In genomic region chr15:12375641-12376311, GRCm38 (mm10) we compare ENCODE assay signal across 8 mouse cellular contexts. TPM values are rescaled to one million over a fixed set of nuclear protein-coding genes. Genes with fewer than 3 reads are reported as not detected.
DNase-seq lines count a peak whose midpoint lies in the region; ATAC-seq and TF ChIP-seq lines count a peak whose summit lies in the region.

No protein-coding gene starts in this region.

- H3K4me2 ChIP-seq in heart, embryonic 14.5 days (ENCODE audit: low read length) = peak overlapping the region; percentile 61
- H3K4me2 ChIP-seq in liver, embryonic 14.5 days (ENCODE audit: low read depth) = peak overlapping the region; percentile 80
- H3K4me2 ChIP-seq in neural tube, embryonic 11.5 days (ENCODE audit: low read depth) = peak overlapping the region; percentile 50
- H3K4me2 ChIP-seq in stomach, postnatal 0 days (replicated peaks; ENCODE audit: low read depth) = peak overlapping the region; percentile 49

- H3K4me1 ChIP-seq in heart, embryonic 14.5 days (ENCODE audit: control insufficient read depth in 2 of 2, insufficient read depth in 2 of 2, low read length in 2 of 2) = peaks cover 12% of the 10 kb centered on the region in 2 experiments; a peak in 3 of 4 replicates
- H3K4me1 ChIP-seq in liver, embryonic 14.5 days (replicated peaks; ENCODE audit: control insufficient read depth in 2 of 2, insufficient read depth in 2 of 2, low read length in 1 of 2) = peaks cover 2 to 8% of the 10 kb centered on the region in 2 experiments; a peak in 3 of 4 replicates
- H3K4me1 ChIP-seq in neural tube, embryonic 11.5 days (ENCODE audit: control insufficient read depth, insufficient read depth, low read length) = no peaks in the 10 kb centered on the region; the same call in 1 of the 2 replicates
- peaks cover 5% of the 10 kb centered on the region for H3K4me1 ChIP-seq in stomach, postnatal 0 days (replicated peaks; ENCODE audit: control insufficient read depth, insufficient read depth)

- H3K9me3 ChIP-seq in heart, embryonic 14.5 days (ENCODE audit: control insufficient read depth, low read length) = no peaks in the 10 kb centered on the region
- no peaks in the 10 kb centered on the region for H3K9me3 ChIP-seq in liver, embryonic 14.5 days (ENCODE audit: control insufficient read depth, low read length)
- no peaks in the 10 kb centered on the region for H3K9me3 ChIP-seq in neural tube, embryonic 11.5 days (ENCODE audit: control insufficient read depth, low read length)
- no peaks in the 10 kb centered on the region for H3K9me3 ChIP-seq in stomach, postnatal 0 days (ENCODE audit: control insufficient read depth, low read length)

- peaks cover 17% of the 10 kb centered on the region for H3K36me3 ChIP-seq in heart, embryonic 14.5 days (ENCODE audit: control insufficient read depth, insufficient read depth, low read length)
- no peaks in the 10 kb centered on the region for H3K36me3 ChIP-seq in liver, embryonic 14.5 days (replicated peaks; ENCODE audit: control insufficient read depth, insufficient read depth, low read depth)
- H3K36me3 ChIP-seq in neural tube, embryonic 11.5 days (ENCODE audit: control insufficient read depth, insufficient read depth, low read length) = no peaks in the 10 kb centered on the region
- H3K36me3 ChIP-seq in stomach, postnatal 0 days (ENCODE audit: control insufficient read depth, insufficient read depth, low read length) = no peaks in the 10 kb centered on the region

- ATAC-seq in heart, embryonic 14.5 days (ENCODE audit: insufficient number of reproducible peaks, insufficient read depth, low FRiP score, low read depth) = peak; percentile 82
- peak; percentile 83 for ATAC-seq in liver, embryonic 14.5 days (ENCODE audit: insufficient read depth)
- ATAC-seq in neural tube, embryonic 11.5 days (ENCODE audit: insufficient read depth, low FRiP score, low TSS enrichment) = peak; percentile 81
- ATAC-seq in stomach, postnatal 0 days (ENCODE audit: low FRiP score, low TSS enrichment) = peak; percentile 80

- peak; percentile 90 for TF ChIP-seq CTCF in liver, embryonic 14.5 days (IDR thresholded peaks at IDR 0.05; ENCODE audit: low read depth)
- peak; percentile 89 for TF ChIP-seq CTCF in stomach, postnatal 0 days (IDR thresholded peaks at IDR 0.05; ENCODE audit: low read depth)

- H3K27me3 ChIP-seq in heart, embryonic 14.5 days (ENCODE audit: control insufficient read depth, insufficient read depth, low read length) = no peaks in the 10 kb centered on the region
- no peaks in the 10 kb centered on the region for H3K27me3 ChIP-seq in liver, embryonic 14.5 days (ENCODE audit: control insufficient read depth, insufficient read depth, low read length)
- H3K27me3 ChIP-seq in neural tube, embryonic 11.5 days (ENCODE audit: control insufficient read depth, insufficient read depth, low read length) = peaks cover 3% of the 10 kb centered on the region; the same call in 1 of the 2 replicates
- no peaks in the 10 kb centered on the region for H3K27me3 ChIP-seq in stomach, postnatal 0 days (ENCODE audit: control insufficient read depth, insufficient read depth, low read length)

- peak overlapping the region; percentile 33 to 41 for H3K4me3 ChIP-seq in heart, embryonic 14.5 days (ENCODE audit: control insufficient read depth in 1 of 2, insufficient read depth in 1 of 2, low read depth in 1 of 2, low read length in 2 of 2)
- H3K4me3 ChIP-seq in liver, embryonic 14.5 days (ENCODE audit: insufficient read depth in 1 of 2, low read depth in 2 of 2, low read length in 2 of 2) = peak overlapping the region; percentile 43 to 51
- peak overlapping the region; percentile 21 for H3K4me3 ChIP-seq in neural tube, embryonic 11.5 days (ENCODE audit: low read depth, low read length)
- H3K4me3 ChIP-seq in stomach, postnatal 0 days (ENCODE audit: low read depth, low read length) = peak overlapping the region; percentile 21

- H3K9ac ChIP-seq in heart, embryonic 14.5 days (ENCODE audit: low read length) = peak overlapping the region; percentile 62
- H3K9ac ChIP-seq in liver, embryonic 14.5 days (replicated peaks) = peak overlapping the region; percentile 58
- no peak overlapping the region for H3K9ac ChIP-seq in neural tube, embryonic 11.5 days (ENCODE audit: low read length)
- peak overlapping the region; percentile 56 for H3K9ac ChIP-seq in stomach, postnatal 0 days (ENCODE audit: low read length)

- DNase-seq in CD8-positive naive resting alpha-beta T cell, adult 2 months (ENCODE audit: low read depth in 2 of 2, low spot score in 2 of 2) = peak; percentile 73 to 82
- DNase-seq in c-Kit-negative CD71-positive TER-119-positive erythroid progenitor cells, embryonic 14.5 days (ENCODE audit: low read depth, low spot score) = peak; percentile 73
- DNase-seq in fibroblast of lung, adult 2 months (ENCODE audit: low read depth) = peak; percentile 60
- DNase-seq in kidney, postnatal 10 days = peak; percentile 94
- peak; percentile 76 to 85 (median 79) for DNase-seq in liver, embryonic 14.5 days (ENCODE audit: low read depth in 3 of 3, low spot score in 3 of 3)
- peak; percentile 89 for DNase-seq in neural tube, embryonic 11.5 days (ENCODE audit: low spot score)
- peak; percentile 90 for DNase-seq in stomach, postnatal 0 days (ENCODE audit: low spot score)

- peak overlapping the region; percentile 5 to 70; a peak in 3 of 4 replicates for H3K27ac ChIP-seq in heart, embryonic 14.5 days (replicated peaks in 1 of 2; ENCODE audit: control insufficient read depth in 1 of 2, insufficient read depth in 1 of 2, low read depth in 2 of 2, low read length in 2 of 2)
- no peak overlapping the region for H3K27ac ChIP-seq in liver, embryonic 14.5 days
- 0 out of 2 replicates have a peak overlapping the region, but pooled peaks have one; percentile 10 for H3K27ac ChIP-seq in neural tube, embryonic 11.5 days (ENCODE audit: low read depth, low read length)
- H3K27ac ChIP-seq in stomach, postnatal 0 days (replicated peaks) = peak overlapping the region; percentile 75

- 6% methylated on average over 19 of the region's 19 CpGs for WGBS in heart, embryonic 14.5 days
- 6% methylated on average over 19 of the region's 19 CpGs for WGBS in liver, embryonic 14.5 days (ENCODE audit: insufficient replicate concordance)
- 5% methylated on average over 19 of the region's 19 CpGs for WGBS in neural tube, embryonic 11.5 days
- whole genome bisulfite sequencing in stomach, postnatal 0 days = 10% methylated on average over 19 of the region's 19 CpGs

- TF ChIP-seq EP300 in liver, embryonic 14.5 days (IDR thresholded peaks at IDR 0.05; ENCODE audit: low read depth) = no peak
- no peak for TF ChIP-seq EP300 in stomach, postnatal 0 days (optimal IDR thresholded peaks at IDR 0.05)

RNA-seq across cellular contexts. Expression of gene 1810049J17Rik, which starts 54.1 kb away (rescaled TPM):
- 0.54 TPM in 1 of 2 replicates, not detected in the other for polyA plus RNA-seq in heart, embryonic 14.5 days (2014; fragmentation: Nextera tagmentation; extraction: Ambion mirVana)
- polyA plus RNA-seq in liver, embryonic 14.5 days (2012; rRNA removed) = not detected in 2 replicates
- polyA plus RNA-seq in liver, embryonic 14.5 days (2014; fragmentation: Nextera tagmentation; extraction: Ambion mirVana) = 2.3 and 3.1 TPM in 2 replicates
- 1.6 and 1.9 TPM in 2 replicates for polyA plus RNA-seq in neural tube, embryonic 11.5 days (2014; fragmentation: Nextera tagmentation; extraction: Ambion mirVana)
- polyA plus RNA-seq in stomach, postnatal 0 days (2015; fragmentation: Nextera tagmentation; extraction: Ambion mirVana) = 2.0 and 3.9 TPM in 2 replicates

RNA-seq across cellular contexts. Expression of gene Golph3, which starts 54.5 kb away (rescaled TPM):
- 85.4 and 87.7 TPM in 2 replicates for polyA plus RNA-seq in heart, embryonic 14.5 days (2014; fragmentation: Nextera tagmentation; extraction: Ambion mirVana)
- 33.8 and 35.2 TPM in 2 replicates for polyA plus RNA-seq in liver, embryonic 14.5 days (2012; rRNA removed)
- 58.4 and 60.9 TPM in 2 replicates for polyA plus RNA-seq in liver, embryonic 14.5 days (2014; fragmentation: Nextera tagmentation; extraction: Ambion mirVana)
- polyA plus RNA-seq in neural tube, embryonic 11.5 days (2014; fragmentation: Nextera tagmentation; extraction: Ambion mirVana) = 108 and 112 TPM in 2 replicates
- polyA plus RNA-seq in stomach, postnatal 0 days (2015; fragmentation: Nextera tagmentation; extraction: Ambion mirVana) = 70.7 and 73.9 TPM in 2 replicates
